Mouse (Mus musculus): Measurements from ENCODE around the gene Snw1. TPM values are rescaled to one million over a fixed set of nuclear protein-coding genes. Genes with fewer than 3 reads are reported as not detected.
"Not testable (repeated sequence)": the region's sequence is repeated elsewhere in the genome, so short reads cannot be mapped to it uniquely, and the experiment has no call there.

Gene Snw1
- polyA plus RNA-seq (2016; fragmentation: Nextera tagmentation; extraction: Ambion mirVana) = 149 and 153 TPM in 2 replicates

DNA sequence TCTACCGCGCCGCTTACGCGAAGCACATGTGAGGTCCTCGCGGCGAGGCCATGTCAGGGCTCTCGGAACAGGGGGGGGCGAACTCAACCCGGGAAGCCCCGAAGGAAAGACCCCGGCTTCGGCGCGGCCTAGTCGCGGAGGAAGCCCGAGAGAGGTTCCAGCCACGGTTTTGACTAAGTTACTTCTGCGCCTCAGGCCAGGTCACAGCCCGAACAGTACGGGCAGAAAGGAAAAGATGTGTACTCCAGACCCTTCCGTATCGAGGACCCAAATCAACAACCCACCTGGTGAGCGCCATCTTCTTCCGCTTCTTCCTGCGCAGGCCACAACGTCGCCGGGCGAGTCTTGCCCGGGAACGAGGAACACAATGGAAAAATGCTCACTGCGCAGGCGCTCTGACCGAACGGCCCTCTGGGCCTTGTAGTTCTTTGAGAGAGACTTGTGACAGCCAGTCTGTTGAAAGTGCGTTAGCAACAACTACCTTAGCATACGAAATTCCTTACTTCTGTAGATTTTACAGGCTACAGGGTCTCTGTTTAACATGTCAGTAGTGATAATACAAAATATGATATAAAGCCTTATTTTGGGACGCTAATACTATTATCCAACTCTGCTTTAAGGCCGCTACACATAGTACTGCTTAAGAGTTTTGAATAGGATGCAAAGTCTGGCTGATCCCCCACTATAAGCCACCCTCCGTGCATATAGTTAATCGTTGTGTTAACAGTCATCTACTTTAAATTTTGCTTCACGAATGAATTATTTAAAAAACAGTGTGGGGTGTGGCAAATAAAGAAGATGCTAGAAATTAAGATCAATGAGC is at the start of gene Snw1:
Snw1 (minus strand) TSS at position 311 of the 823 bp plus-strand sequence.
- H3K4me2 ChIP-seq = peak within 1 kb of the TSS; percentile 67
- peak within 1 kb of the TSS; percentile 77 for H3K4me3 ChIP-seq (replicated peaks)
- ATAC-seq (ENCODE audit: low FRiP score) = peak; percentile 96
- H3K9ac ChIP-seq = peak within 1 kb of the TSS; percentile 85
- peaks cover 17% of the 10 kb centered on the region for H3K36me3 ChIP-seq (replicated peaks)
- 3% methylated on average over 45 of the region's 45 CpGs for WGBS
- H3K27me3 ChIP-seq = 0 out of 2 replicates have a peak, but pooled peaks cover 5% of the 10 kb centered on the region
- H3K4me1 ChIP-seq = peaks cover 17% of the 10 kb centered on the region
- peak within 1 kb of the TSS; percentile 85 for H3K27ac ChIP-seq
- no peaks in the 10 kb centered on the region for H3K9me3 ChIP-seq

DNA sequence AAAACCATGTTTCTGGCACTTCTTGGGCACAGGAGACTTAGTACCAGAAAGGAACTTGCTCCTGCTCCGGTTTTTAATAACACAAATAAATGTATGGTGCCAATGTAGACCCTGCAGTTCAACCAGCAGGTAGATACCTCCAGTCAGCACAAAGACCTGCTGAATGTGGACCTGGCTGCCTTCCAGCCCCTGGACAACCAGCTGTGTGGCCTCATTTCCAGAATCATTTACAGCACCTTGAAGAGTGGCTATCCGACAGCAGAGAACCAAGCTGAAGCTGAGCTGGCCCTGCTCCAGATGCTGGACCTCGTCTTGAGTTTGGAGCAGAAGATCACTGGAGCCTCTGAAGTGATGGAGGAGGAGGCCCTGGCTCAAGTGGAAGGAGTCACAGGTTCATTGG is 47.5 kb upstream of the Snw1 start:
- not testable (repeated sequence) for H3K4me3 ChIP-seq (replicated peaks); H3K27me3 ChIP-seq; H3K9ac ChIP-seq; H3K4me1 ChIP-seq; ATAC-seq (ENCODE audit: low FRiP score); H3K4me2 ChIP-seq; H3K9me3 ChIP-seq; H3K36me3 ChIP-seq (replicated peaks); H3K27ac ChIP-seq
- 76% methylated on average over 3 of the region's 3 CpGs for WGBS

DNA sequence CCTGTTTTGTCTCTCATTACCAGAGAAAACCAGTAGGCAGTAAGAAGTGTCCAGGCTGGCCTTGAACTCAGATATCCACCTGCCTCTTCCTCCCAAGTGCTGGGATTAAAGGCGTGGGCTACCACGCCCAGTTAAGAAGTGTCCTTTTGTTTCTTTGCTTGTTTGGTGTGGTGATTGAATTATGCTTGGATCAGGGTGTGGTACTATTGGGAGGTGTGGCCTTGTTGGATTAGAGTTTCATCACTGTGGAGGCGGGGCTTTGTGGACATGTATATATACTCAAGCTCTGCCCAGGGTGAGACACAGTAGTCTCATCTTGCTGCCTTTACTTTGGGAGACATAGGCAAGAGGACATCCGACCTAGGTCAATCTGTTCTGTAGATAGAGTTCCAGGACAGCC is 41.9 kb upstream of the Snw1 start, which contains the start of gene Gm8300:
Gm8300 (plus strand) TSS at position 301 of the 400 bp plus-strand sequence.
- not testable (repeated sequence) for H3K9me3 ChIP-seq; H3K36me3 ChIP-seq (replicated peaks); H3K27me3 ChIP-seq; H3K4me1 ChIP-seq; H3K27ac ChIP-seq; H3K4me2 ChIP-seq; ATAC-seq (ENCODE audit: low FRiP score); H3K4me3 ChIP-seq (replicated peaks); H3K9ac ChIP-seq
- WGBS = 84% methylated on average over 4 of the region's 4 CpGs

DNA sequence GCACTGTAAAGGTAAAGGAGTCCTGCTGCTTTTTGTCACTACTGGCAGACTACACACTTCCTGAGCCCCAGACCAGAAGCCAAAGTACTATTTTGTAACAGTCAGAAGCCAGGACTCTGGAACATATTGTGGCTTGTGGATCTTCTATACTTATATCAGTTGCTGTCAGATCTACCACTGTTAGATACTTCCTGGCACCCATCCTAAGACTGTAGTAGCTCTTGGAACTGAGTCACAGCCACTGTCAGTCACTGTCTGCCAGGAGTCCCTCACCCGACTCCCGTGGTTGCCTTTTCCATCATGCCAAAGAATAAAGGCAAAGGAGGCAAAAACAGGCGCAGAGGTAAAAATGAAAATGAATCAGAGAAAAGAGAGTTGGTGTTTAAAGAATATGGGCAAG is 22.3 kb upstream of the Snw1 start, which contains the start of gene Gm5788:
Gm5788 (plus strand) TSS at position 301 of the 400 bp plus-strand sequence.
- not testable (repeated sequence) for H3K9me3 ChIP-seq; H3K4me1 ChIP-seq; H3K9ac ChIP-seq; H3K4me2 ChIP-seq; H3K27ac ChIP-seq; H3K27me3 ChIP-seq; H3K36me3 ChIP-seq (replicated peaks); H3K4me3 ChIP-seq (replicated peaks); ATAC-seq (ENCODE audit: low FRiP score)
- 88% methylated on average over 3 of the region's 3 CpGs for WGBS

DNA sequence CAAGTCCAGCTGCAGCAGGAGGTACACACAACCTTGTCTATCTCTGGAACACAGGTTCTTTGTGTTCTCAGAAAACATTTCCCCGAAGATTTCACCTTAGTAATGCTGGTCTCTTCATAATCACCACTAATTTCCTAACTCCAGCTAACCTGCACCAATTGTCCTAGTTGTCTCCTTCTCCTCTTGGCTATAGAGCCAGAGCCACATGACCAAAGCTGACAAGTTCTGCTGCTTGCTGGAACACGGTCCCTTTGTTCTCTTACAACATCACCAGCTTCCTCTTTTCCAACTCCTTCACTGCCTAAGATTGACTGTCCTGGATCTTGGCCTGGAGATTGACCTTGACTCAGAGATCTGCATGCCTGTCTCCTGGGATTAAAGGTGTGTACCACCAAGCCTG is 16.6 kb upstream of the Snw1 start:
- H3K9me3 ChIP-seq; H3K4me2 ChIP-seq; H3K9ac ChIP-seq; H3K27ac ChIP-seq; H3K36me3 ChIP-seq (replicated peaks); H3K27me3 ChIP-seq; ATAC-seq (ENCODE audit: low FRiP score); H3K4me3 ChIP-seq (replicated peaks); H3K4me1 ChIP-seq: not testable (repeated sequence)
- WGBS = 75% methylated on average over 2 of the region's 2 CpGs

DNA sequence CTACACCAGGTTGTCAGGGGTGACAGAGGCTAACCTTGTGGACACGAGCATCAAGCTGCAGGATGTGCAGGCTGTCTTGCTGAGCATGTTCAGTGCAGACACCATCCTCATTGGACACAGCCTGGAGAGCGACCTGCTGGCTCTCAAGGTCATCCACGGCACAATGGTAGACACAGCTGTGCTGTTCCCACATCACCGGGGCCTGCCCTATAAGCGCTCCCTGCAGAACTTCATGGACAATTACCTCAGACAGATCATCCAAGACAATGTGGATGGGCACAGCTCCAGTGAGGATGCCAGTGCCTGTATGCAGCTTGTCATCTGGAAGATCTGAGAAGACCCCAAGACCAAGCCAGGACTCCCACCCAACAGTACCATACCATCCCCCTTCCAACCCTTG is 10.4 kb upstream of the Snw1 start:
- not testable (repeated sequence) for H3K4me1 ChIP-seq; H3K27me3 ChIP-seq; H3K36me3 ChIP-seq (replicated peaks); H3K9me3 ChIP-seq; H3K9ac ChIP-seq; H3K4me3 ChIP-seq (replicated peaks); H3K4me2 ChIP-seq; ATAC-seq (ENCODE audit: low FRiP score); H3K27ac ChIP-seq
- 90% methylated on average over 5 of the region's 5 CpGs for WGBS

DNA sequence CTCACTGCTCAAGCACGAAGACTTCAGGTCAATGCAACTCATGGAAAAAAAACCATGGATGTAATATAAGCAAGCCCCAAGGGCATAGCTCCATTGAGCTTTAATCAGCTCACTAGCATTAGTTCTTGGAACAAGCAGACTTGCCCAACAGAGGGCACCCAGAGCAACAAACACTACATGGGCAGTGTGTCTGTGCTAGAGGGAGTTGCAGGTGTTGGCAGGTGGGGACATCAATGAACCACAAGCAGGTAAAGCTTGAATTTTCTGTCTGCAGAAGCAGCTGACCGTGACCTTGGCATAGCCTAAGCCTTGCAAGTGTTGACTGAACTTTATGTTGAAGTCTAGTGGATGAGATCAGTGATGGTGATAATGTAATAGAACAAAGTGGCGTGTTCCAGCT is 2.7 kb upstream of the Snw1 start:
- 75% methylated on average over 3 of the region's 3 CpGs for WGBS
- Histone ChIP-seq H3K27ac (no peak overlapping the region), H3K27me3 (0 out of 2 replicates have a peak, but pooled peaks cover 5% of the 10 kb centered on the region), H3K4me2 (no peak overlapping the region), H3K36me3 (replicated peaks) (0 out of 2 replicates have a peak, but pooled peaks cover 1% of the 10 kb centered on the region), H3K9me3 (no peaks in the 10 kb centered on the region), H3K4me3 (replicated peaks) (no peak overlapping the region), H3K4me1 (peaks cover 16% of the 10 kb centered on the region), H3K9ac (no peak overlapping the region)
- ATAC-seq (ENCODE audit: low FRiP score) = no peak

DNA sequence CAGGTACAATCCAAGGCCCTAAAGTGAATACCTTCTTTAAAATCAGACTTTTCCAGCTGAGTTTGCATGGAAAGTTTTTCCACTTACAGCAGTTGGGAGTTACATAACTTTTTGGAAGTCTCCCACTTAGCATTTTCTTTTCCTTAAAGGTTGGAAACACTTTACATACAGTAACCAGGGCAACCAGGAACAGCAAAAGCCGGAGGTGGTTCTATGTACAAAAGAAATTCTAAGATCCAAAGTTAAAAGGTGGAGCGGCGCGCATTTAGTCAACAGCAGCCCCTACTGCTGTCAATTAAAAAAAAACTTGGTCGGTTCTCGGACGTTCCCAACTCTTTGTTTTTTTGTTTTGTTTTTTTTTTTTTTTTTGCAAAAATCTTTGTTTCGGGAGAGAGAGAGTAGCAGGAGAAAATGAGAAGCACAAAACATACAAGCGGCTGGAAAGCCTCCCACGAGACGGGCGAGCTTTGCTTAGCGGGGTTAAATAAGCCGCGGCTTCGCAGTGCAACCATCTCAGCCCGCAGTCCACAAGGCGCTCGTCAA is 582 bp downstream of the Snw1 start:
- peak overlapping the region; percentile 67 for H3K4me2 ChIP-seq
- no peak for ATAC-seq (ENCODE audit: low FRiP score)
- peak overlapping the region; percentile 85 for H3K27ac ChIP-seq
- no peaks in the 10 kb centered on the region for H3K9me3 ChIP-seq
- 0 out of 2 replicates have a peak, but pooled peaks cover 5% of the 10 kb centered on the region for H3K27me3 ChIP-seq
- H3K36me3 ChIP-seq (replicated peaks) = peaks cover 24% of the 10 kb centered on the region
- WGBS = under 1% methylated on average over 19 of the region's 19 CpGs
- peak overlapping the region; percentile 85 for H3K9ac ChIP-seq
- H3K4me3 ChIP-seq (replicated peaks) = peak overlapping the region; percentile 77
- peaks cover 17% of the 10 kb centered on the region for H3K4me1 ChIP-seq

DNA sequence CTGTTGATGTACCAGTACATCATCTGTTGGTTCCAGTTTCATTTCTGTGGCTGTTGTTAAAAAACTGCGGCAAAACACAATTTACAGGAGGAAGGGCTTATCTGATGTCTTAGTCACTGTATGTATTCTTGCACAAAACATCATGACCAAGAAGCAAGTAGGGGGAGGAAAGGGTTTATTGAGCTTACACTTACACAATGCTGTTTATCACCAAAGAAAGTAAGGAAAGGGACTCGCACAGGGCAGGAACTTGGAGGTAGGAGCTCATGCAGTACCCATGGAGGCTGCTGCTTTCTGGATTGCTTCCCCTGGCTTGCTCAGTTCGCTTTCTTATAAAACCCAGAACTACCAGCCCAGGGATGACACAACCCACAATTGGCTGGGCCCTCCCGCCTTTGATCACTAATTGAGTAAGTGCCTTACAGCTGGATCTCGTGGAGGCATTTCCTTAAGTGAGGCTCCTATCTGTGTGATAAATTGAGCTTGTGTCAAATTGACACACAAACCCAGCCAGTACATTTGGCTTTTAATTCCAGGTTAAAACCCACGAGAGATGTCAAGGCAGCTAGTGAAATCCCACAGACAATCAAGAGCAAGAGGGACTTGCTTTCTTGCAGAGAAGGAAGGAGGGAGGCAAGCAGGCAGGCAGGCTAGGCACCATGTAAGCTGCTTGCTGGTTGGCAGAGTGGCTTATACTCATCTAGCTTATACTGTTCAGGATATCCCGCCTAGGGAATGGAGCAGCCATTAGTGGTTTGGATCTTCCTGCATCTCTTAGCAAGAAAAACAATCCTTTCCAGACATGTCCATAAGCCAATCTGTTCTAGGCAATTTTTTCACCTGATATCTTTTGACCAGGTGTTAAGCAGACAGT is 1.6 kb downstream of the Snw1 start:
- 74% methylated on average over 7 of the region's 7 CpGs for WGBS
- peak overlapping the region; percentile 77 for H3K4me3 ChIP-seq (replicated peaks)
- H3K4me1 ChIP-seq = peaks cover 20% of the 10 kb centered on the region
- H3K36me3 ChIP-seq (replicated peaks) = peaks cover 28% of the 10 kb centered on the region
- no peak for ATAC-seq (ENCODE audit: low FRiP score)
- no peak overlapping the region for H3K27ac ChIP-seq
- H3K27me3 ChIP-seq = 0 out of 2 replicates have a peak, but pooled peaks cover 5% of the 10 kb centered on the region
- H3K9me3 ChIP-seq = no peaks in the 10 kb centered on the region
- peak overlapping the region; percentile 67 for H3K4me2 ChIP-seq
- peak overlapping the region; percentile 85; the same call in 1 of the 2 replicates for H3K9ac ChIP-seq

DNA sequence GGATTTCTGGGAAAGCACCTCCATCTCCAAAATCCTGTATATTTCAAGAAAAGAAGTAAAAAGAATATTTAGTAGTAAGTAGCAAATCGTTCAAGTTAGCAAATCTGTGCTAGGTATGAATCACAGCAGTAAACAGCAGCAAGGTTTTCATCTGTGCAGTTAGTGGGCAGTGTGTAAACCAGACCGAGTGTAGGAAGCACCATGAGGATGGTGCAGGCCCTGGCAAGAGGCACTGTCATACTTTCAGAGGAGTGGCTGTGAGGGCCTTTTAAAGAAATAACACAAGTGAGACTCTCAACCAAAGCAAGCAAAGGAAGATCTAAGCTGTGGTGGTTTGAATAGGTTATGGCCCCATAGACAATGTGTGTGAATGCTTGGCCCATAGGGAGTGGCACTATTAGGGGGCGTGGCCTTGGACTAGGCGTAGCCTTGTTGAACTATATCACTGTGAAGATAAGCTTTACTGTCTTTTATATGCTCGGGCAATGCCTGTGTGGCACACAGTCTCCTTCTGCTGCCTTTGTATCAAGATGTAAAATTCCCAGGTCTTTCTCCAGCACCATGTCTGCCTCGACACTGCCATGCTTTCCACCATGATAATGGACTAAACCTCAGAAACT is 7.3 kb downstream of the Snw1 start:
- WGBS = 90% methylated on average over 6 of the region's 6 CpGs
- no peak for ATAC-seq (ENCODE audit: low FRiP score)

DNA sequence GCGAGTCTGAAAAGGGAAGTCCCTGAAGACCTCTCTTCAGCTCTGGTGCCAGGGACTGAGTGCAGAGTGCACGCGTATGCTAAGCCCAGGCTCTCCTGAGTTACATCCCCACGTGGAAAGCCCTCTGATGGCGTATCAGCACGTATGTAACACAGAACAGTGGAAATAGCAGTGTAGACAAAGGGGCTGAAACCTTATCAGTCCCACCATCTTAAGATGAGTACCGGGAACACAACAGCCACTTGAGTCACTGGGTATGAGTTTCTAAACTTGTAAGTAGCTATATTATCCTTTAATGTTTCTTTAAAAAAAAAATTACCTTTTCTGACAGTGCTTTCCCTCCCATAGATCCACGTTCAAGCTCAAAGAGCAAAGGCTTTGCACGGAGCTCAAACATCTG is 22.6 kb downstream of the Snw1 start:
- Histone ChIP-seq H3K36me3 (replicated peaks) (peaks cover 80% of the 10 kb centered on the region), H3K4me3 (replicated peaks) (no peak overlapping the region), H3K27ac (no peak overlapping the region), H3K27me3 (no peaks in the 10 kb centered on the region), H3K4me1 (peaks cover 7% of the 10 kb centered on the region), H3K9ac (no peak overlapping the region), H3K4me2 (no peak overlapping the region), H3K9me3 (no peaks in the 10 kb centered on the region)
- WGBS = 93% methylated on average over 9 of the region's 9 CpGs
- no peak for ATAC-seq (ENCODE audit: low FRiP score)

More for the DNA sequence above, 7.3 kb downstream of the Snw1 start:
- Histone ChIP-seq H3K27ac (no peak overlapping the region), H3K36me3 (replicated peaks) (peaks cover 80% of the 10 kb centered on the region), H3K27me3 (no peaks in the 10 kb centered on the region), H3K4me2 (no peak overlapping the region), H3K4me3 (replicated peaks) (no peak overlapping the region), H3K9ac (no peak overlapping the region), H3K9me3 (no peaks in the 10 kb centered on the region), H3K4me1 (peaks cover 4% of the 10 kb centered on the region; the same call in 1 of the 2 replicates)

Data from forebrain, embryonic 12.5 days (tissue).